Mouse (Mus musculus) C2C12 (cell line): ENCODE measurements at regions not wholly inside any gene's neighbourhood (a gene's known extent, or its start where the extent isn't known, plus 50 kb on each side); places are given as distances from the start of the nearest gene placed in this dataset.

Experiments used
- CTCF ChIP-seq: IDR thresholded peaks from one replicate; pipeline ENCODE4 v1.5.1; 2011; ENCODE audit not compliant: control insufficient read depth, insufficient read depth, insufficient read length
- MAX ChIP-seq: IDR thresholded peaks from one replicate; pipeline ENCODE4 v1.6.1; 2011; ENCODE audit warnings: mild to moderate bottlenecking, control low read depth
- MYOG ChIP-seq: IDR thresholded peaks from one replicate; pipeline ENCODE4 v1.6.1; 2011; ENCODE audit not compliant: control insufficient read depth, insufficient read length; ENCODE audit errors: extremely low read depth

GRCm38 (mm10) chr1:28894329-28894728, 114.3 kb upstream of the Gm597 start:
- TF ChIP-seq MAX (no peak), CTCF (no peak), MYOG (no peak)
